Mouse (Mus musculus): Measurements from ENCODE around the gene Tigar.
A peak's percentile ranks its signal among the peaks of the same experiment; 100 is the strongest.

GRCm38 (mm10) chr6:127105107-127105506, 4.2 kb downstream of the Tigar start:
- no peak for TF ChIP-seq POLR2A (IDR thresholded peaks at IDR 0.05; ENCODE audit: low read depth, low read length)
- peak; percentile 38; the same call in 1 of the 2 replicates for TF ChIP-seq CTCF (IDR thresholded peaks at IDR 0.05; ENCODE audit: borderline replicate concordance, insufficient read depth, low read length)
